Mouse (Mus musculus): ENCODE results near the gene Rgs7. TPM values are rescaled to one million over a fixed set of nuclear protein-coding genes. Genes with fewer than 3 reads are reported as not detected.

Gene Rgs7
- total RNA-seq, 1 experiment from 2014 or later = 12.1 TPM

DNA sequence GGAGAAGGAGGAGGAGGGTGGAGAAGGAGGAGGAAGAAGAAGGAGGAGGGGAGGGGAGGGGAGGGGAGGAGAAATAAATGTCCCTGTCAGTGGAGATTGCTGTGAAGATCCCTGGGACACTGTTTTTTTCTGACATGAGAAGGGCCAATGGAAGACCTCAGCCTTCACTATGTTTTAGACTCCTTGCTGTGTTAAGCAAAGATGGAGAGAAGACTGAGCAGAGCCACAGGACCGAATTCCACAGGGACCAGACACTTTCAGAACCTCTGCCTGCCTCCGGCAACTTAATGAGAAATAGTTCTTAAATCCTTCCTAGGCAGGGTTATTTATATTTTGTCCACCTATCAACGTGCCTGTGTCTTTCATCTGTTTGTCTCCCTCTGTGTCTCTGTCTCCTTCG, 464.0 kb downstream of the Rgs7 start:
- DNase-seq = no peak

DNA sequence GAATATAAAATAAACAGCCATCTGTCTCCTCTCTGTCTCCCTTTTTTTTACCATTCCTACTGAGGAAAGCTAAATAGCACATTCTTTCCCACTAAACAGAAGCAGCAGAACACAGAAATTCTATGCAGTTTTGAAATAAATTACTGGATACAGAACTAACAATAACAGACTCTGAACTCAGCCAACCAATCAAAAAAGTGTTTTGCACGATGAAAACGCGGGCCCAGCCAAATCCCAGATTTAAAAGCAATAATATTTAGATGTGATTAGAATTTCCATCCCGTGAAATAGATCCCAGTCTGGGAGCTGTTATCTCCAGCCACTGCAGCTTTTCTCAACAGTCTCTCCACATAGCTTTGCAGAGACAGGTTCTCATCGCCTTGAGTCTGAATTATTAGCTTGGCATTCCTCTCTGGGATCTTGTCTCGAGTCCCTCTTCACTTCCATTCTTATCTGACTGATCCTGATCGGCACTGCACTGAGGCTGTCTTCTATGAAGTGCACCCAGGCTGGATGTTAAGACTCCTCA, 466.5 kb downstream of the Rgs7 start:
- no peak for DNase-seq

DNA sequence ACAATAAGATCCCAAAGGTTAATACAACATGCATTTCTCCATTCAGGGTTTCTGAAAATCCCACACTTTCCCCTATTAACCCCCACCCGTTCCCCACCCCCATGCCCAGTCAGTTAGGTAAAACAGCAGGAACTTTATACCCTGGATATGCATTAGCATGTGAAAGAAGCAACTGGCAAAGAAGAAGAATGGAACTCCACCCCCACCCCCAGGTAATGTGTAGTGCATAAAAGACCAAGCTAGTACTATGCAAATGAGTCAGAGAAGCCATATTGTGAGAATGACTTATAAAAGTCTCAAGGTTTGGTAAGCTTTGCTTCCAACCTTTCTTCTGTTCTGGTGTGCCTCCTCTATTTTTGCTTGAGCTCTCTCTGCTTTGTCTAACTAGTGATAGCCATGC, 468.2 kb downstream of the Rgs7 start:
- DNase-seq = no peak

Other genes starting within 250 kb of the Rgs7 start
- gene Kmo, start 127.9 kb upstream of the Rgs7 start, total RNA-seq (2021) = 0.43 and 1.0 TPM in 2 replicates
- 152 and 184 TPM in 2 replicates for gene Fh1, start 133.1 kb upstream of the Rgs7 start, total RNA-seq (2021)
- 7.2 and 10.4 TPM in 2 replicates for gene Opn3, start 200.3 kb upstream of the Rgs7 start, total RNA-seq (2021)
- gene Chml, start 200.4 kb upstream of the Rgs7 start, total RNA-seq (2021) = 9.1 and 10.3 TPM in 2 replicates
- not detected in 2 replicates for gene Wdr64, start 206.1 kb upstream of the Rgs7 start, total RNA-seq (2021)